Comparison of ENCODE assay signal across 8 mouse cellular contexts in the genomic region with DNA sequence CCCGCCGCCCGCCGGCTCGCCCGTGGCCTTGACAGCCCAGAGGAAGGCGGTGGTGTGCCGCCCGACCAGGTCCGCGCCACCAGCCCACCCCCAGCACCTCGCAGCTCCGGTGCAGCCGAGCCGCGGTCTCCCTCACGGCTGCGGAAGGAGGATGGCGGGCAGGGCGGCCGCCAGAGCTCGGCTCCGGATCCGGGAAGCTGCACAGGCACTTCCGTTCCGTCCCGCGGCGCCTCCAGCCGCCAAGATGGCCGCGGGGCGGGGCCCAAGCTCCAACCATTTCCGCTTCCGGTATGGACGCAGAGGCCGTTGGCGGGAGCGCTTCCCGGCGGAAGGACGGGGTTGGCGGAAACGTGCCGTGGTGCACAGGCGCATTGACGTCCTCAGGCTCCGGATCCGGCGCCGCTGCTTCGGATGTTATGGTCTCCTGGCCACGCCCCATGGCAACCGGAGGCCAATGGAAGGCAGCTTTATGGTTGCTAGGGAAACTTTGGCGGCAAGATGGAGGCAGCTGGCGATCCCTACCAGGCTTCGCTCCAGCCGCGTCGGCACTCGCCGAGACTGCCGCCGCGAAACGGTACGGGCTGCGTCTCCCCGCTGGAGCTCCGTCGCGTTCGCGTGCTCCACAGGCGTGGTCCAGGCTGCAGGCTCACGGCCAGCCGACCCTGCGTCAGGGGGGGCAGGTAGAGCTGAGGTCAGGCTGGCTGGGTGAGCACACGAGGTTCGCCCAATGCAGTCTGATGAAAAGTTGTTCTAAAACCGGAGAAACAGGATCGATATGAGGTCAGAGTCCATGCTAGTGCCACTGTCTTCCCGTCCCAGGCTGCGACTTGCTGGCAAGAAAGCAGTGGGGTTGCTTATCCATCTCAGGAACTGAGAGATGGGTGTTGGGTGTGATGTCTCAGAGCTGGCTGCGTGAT. TPM values are rescaled to one million over a fixed set of nuclear protein-coding genes. Genes with fewer than 3 reads are reported as not detected.
DNase-seq lines count a peak whose midpoint lies in the region; ATAC-seq and TF ChIP-seq lines count a peak whose summit lies in the region.

A gene (minus strand): TSS at position 275 of the 917 bp plus-strand sequence.
A gene (plus strand): TSS at position 470 of the 917 bp plus-strand sequence.

- H3K27me3 ChIP-seq in E14TG2a.4 (ENCODE audit: insufficient read depth, low read length), result no peaks in the 10 kb centered on the region
- H3K27me3 ChIP-seq in forebrain, embryonic 12.5 days, result no peaks in the 10 kb centered on the region
- H3K27me3 ChIP-seq in heart, postnatal 0 days (ENCODE audit: control insufficient read depth, insufficient read depth, low read length), result no peaks in the 10 kb centered on the region
- H3K27me3 ChIP-seq in liver, embryonic 16.5 days (ENCODE audit: control insufficient read depth, insufficient read depth, low read depth, low read length), result no peaks in the 10 kb centered on the region
- H3K27me3 ChIP-seq in neural tube, embryonic 13.5 days, result no peaks in the 10 kb centered on the region
- H3K27me3 ChIP-seq in testis, adult 2 months (ENCODE audit: control insufficient read depth, insufficient read depth, low read length), result no peaks in the 10 kb centered on the region; the same call in 1 of the 2 replicates

- under 1% methylated on average over 83 of the region's 85 CpGs for WGBS in forebrain, embryonic 12.5 days
- under 1% methylated on average over 84 of the region's 85 CpGs for WGBS in heart, postnatal 0 days
- WGBS in liver, embryonic 16.5 days (ENCODE audit: insufficient replicate concordance), result under 1% methylated on average over 81 of the region's 85 CpGs
- under 1% methylated on average over 81 of the region's 85 CpGs for WGBS in neural tube, embryonic 13.5 days

- TF ChIP-seq EP300 in heart, postnatal 0 days (IDR thresholded peaks at IDR 0.05; ENCODE audit: low read depth), result 0 out of 2 replicates have a peak, but pooled peaks have one; percentile 56

- peaks cover 48% of the 10 kb centered on the region for H3K4me1 ChIP-seq in E14TG2a.4 (replicated peaks; ENCODE audit: low read depth, low read length)
- peaks cover 30% of the 10 kb centered on the region for H3K4me1 ChIP-seq in forebrain, embryonic 12.5 days
- peaks cover 23% of the 10 kb centered on the region for H3K4me1 ChIP-seq in heart, postnatal 0 days (ENCODE audit: control insufficient read depth, insufficient read depth)
- peaks cover 33% of the 10 kb centered on the region for H3K4me1 ChIP-seq in liver, embryonic 16.5 days (ENCODE audit: control insufficient read depth, low read depth, low read length)
- peaks cover 43% of the 10 kb centered on the region for H3K4me1 ChIP-seq in neural tube, embryonic 13.5 days (replicated peaks)
- peaks cover 5% of the 10 kb centered on the region for H3K4me1 ChIP-seq in testis, adult 2 months (ENCODE audit: control insufficient read depth, insufficient read depth, low read length)

- H3K4me3 ChIP-seq in E14TG2a.4 (replicated peaks; ENCODE audit: low read length), result peak within 1 kb of the TSS; percentile 100
- H3K4me3 ChIP-seq in forebrain, embryonic 12.5 days (replicated peaks), result peak within 1 kb of the TSS; percentile 85
- peak within 1 kb of the TSS; percentile 96 for H3K4me3 ChIP-seq in heart, postnatal 0 days (ENCODE audit: low read depth, low read length)
- H3K4me3 ChIP-seq in liver, embryonic 16.5 days (ENCODE audit: low read depth, low read length), result peak within 1 kb of the TSS; percentile 95
- peak within 1 kb of the TSS; percentile 94 for H3K4me3 ChIP-seq in neural tube, embryonic 13.5 days
- H3K4me3 ChIP-seq in testis, adult 2 months (ENCODE audit: control insufficient read depth, low read depth, low read length), result peak within 1 kb of the TSS; percentile 91

- peak; percentile 76 for TF ChIP-seq POLR2A in testis, adult 2 months (IDR thresholded peaks at IDR 0.05; ENCODE audit: control insufficient read depth, low read depth, low read length)

- peak within 1 kb of the TSS; percentile 92 for H3K9ac ChIP-seq in forebrain, embryonic 12.5 days
- H3K9ac ChIP-seq in heart, postnatal 0 days (replicated peaks; ENCODE audit: low read depth, low read length), result peak within 1 kb of the TSS; percentile 95
- peak within 1 kb of the TSS; percentile 94 for H3K9ac ChIP-seq in liver, embryonic 16.5 days (ENCODE audit: low read depth, low read length)
- H3K9ac ChIP-seq in neural tube, embryonic 13.5 days, result peak within 1 kb of the TSS; percentile 96

- H3K27ac ChIP-seq in forebrain, embryonic 12.5 days, result peak within 1 kb of the TSS; percentile 93
- peak within 1 kb of the TSS; percentile 95 for H3K27ac ChIP-seq in heart, postnatal 0 days (ENCODE audit: low read depth)
- H3K27ac ChIP-seq in liver, embryonic 16.5 days (ENCODE audit: low read length), result peak within 1 kb of the TSS; percentile 88
- peak within 1 kb of the TSS; percentile 94 for H3K27ac ChIP-seq in neural tube, embryonic 13.5 days (replicated peaks)
- peak within 1 kb of the TSS; percentile 88 for H3K27ac ChIP-seq in testis, adult 2 months (ENCODE audit: control insufficient read depth, insufficient read depth, low read depth, low read length)

- peak; percentile 99 for DNase-seq in c-Kit-positive CD71-positive TER-119-positive erythroid progenitor cells, embryonic 14.5 days (ENCODE audit: low spot score)
- DNase-seq in heart, postnatal 0 days (ENCODE audit: low spot score), result peak; percentile 99
- peak; percentile 100 for DNase-seq in kidney, postnatal 4 days

- peak within 1 kb of the TSS; percentile 98 for H3K4me2 ChIP-seq in forebrain, embryonic 12.5 days
- H3K4me2 ChIP-seq in heart, postnatal 0 days (ENCODE audit: low read depth, low read length), result peak within 1 kb of the TSS; percentile 92
- H3K4me2 ChIP-seq in liver, embryonic 16.5 days (ENCODE audit: low read depth, low read length), result peak within 1 kb of the TSS; percentile 95
- H3K4me2 ChIP-seq in neural tube, embryonic 13.5 days, result peak within 1 kb of the TSS; percentile 95

- no peak for TF ChIP-seq CTCF in E14TG2a.4 (conservative IDR thresholded peaks at IDR 0.05; ENCODE audit: low read length)
- TF ChIP-seq CTCF in heart, postnatal 0 days (IDR thresholded peaks at IDR 0.05; ENCODE audit: low read depth), result no peak
- no peak for TF ChIP-seq CTCF in testis, adult 2 months (IDR thresholded peaks at IDR 0.05; ENCODE audit: control insufficient read depth, insufficient read depth, insufficient replicate concordance, low read depth, low read length)

- H3K9me3 ChIP-seq in E14TG2a.4 (ENCODE audit: low read length), result no peaks in the 10 kb centered on the region
- H3K9me3 ChIP-seq in forebrain, embryonic 12.5 days, result no peaks in the 10 kb centered on the region
- H3K9me3 ChIP-seq in heart, postnatal 0 days (replicated peaks; ENCODE audit: control insufficient read depth, low read length), result no peaks in the 10 kb centered on the region
- H3K9me3 ChIP-seq in liver, embryonic 16.5 days (replicated peaks; ENCODE audit: control insufficient read depth, low read length), result no peaks in the 10 kb centered on the region
- H3K9me3 ChIP-seq in neural tube, embryonic 13.5 days, result no peaks in the 10 kb centered on the region

- ATAC-seq in forebrain, embryonic 12.5 days (ENCODE audit: low FRiP score), result peak; percentile 97
- peak; percentile 99 for ATAC-seq in heart, postnatal 0 days (ENCODE audit: insufficient read depth, low read depth)
- peak; percentile 96 for ATAC-seq in liver, embryonic 16.5 days (ENCODE audit: low read depth)
- ATAC-seq in neural tube, embryonic 13.5 days (ENCODE audit: low read depth), result peak; percentile 98

- H3K36me3 ChIP-seq in E14TG2a.4 (ENCODE audit: insufficient read depth, low read length), result peaks cover 65% of the 10 kb centered on the region
- peaks cover 25% of the 10 kb centered on the region for H3K36me3 ChIP-seq in forebrain, embryonic 12.5 days (replicated peaks)
- peaks cover 10% of the 10 kb centered on the region for H3K36me3 ChIP-seq in heart, postnatal 0 days (replicated peaks; ENCODE audit: control insufficient read depth, insufficient read depth, low read length)
- peaks cover 3% of the 10 kb centered on the region for H3K36me3 ChIP-seq in liver, embryonic 16.5 days (ENCODE audit: control insufficient read depth, insufficient read depth)
- peaks cover 18% of the 10 kb centered on the region for H3K36me3 ChIP-seq in neural tube, embryonic 13.5 days
- peaks cover 2% of the 10 kb centered on the region for H3K36me3 ChIP-seq in testis, adult 2 months (ENCODE audit: control insufficient read depth, insufficient read depth, low read length)

RNA-seq across cellular contexts. Expression of the first gene that starts in this region (rescaled TPM):
- 128 and 129 TPM in 2 replicates for polyA plus RNA-seq in forebrain, embryonic 12.5 days (2016; fragmentation: Nextera tagmentation; extraction: Ambion mirVana)
- 96.1 and 126 TPM in 2 replicates for total RNA-seq in heart, postnatal 0 days (2014; rRNA removed; ENCODE audit: low replicate concordance)
- 116 and 123 TPM in 2 replicates for polyA plus RNA-seq in heart, postnatal 0 days (2015; fragmentation: Nextera tagmentation; extraction: Ambion mirVana)
- polyA plus RNA-seq in liver, embryonic 16.5 days (2015; fragmentation: Nextera tagmentation; extraction: Ambion mirVana), result 75.1 and 79.9 TPM in 2 replicates
- 136 and 141 TPM in 2 replicates for polyA plus RNA-seq in neural tube, embryonic 13.5 days (2015; fragmentation: Nextera tagmentation; extraction: Ambion mirVana)
- 59.5 and 64.6 TPM in 2 replicates for polyA plus RNA-seq in testis, adult 2 months (2012; rRNA removed)

RNA-seq across cellular contexts. Expression of the second gene that starts in this region (rescaled TPM):
- 6.9 and 7.0 TPM in 2 replicates for polyA plus RNA-seq in forebrain, embryonic 12.5 days (2016; fragmentation: Nextera tagmentation; extraction: Ambion mirVana)
- 5.7 TPM in 1 of 2 replicates, not detected in the other for total RNA-seq in heart, postnatal 0 days (2014; rRNA removed; ENCODE audit: low replicate concordance)
- polyA plus RNA-seq in heart, postnatal 0 days (2015; fragmentation: Nextera tagmentation; extraction: Ambion mirVana), result 1.8 and 2.4 TPM in 2 replicates
- 1.0 and 1.1 TPM in 2 replicates for polyA plus RNA-seq in liver, embryonic 16.5 days (2015; fragmentation: Nextera tagmentation; extraction: Ambion mirVana)
- 5.6 and 5.7 TPM in 2 replicates for polyA plus RNA-seq in neural tube, embryonic 13.5 days (2015; fragmentation: Nextera tagmentation; extraction: Ambion mirVana)
- polyA plus RNA-seq in testis, adult 2 months (2012; rRNA removed), result 44.0 and 47.5 TPM in 2 replicates

Comparison
In these comparisons a context has a peak if more than half of its experiments do, and no peak if none do; other contexts are left out.
1. Peak in every context shown above with its lines: DNase-seq, ATAC-seq, H3K4me3 ChIP-seq and H3K27ac ChIP-seq.